Mouse (Mus musculus) yolk sac, embryonic 10.5 days (tissue): ENCODE data around the gene Stx4a.
"Not testable (repeated sequence)": the region's sequence is repeated elsewhere in the genome, so short reads cannot be mapped to it uniquely, and the experiment has no call there.

ENCODE experiments used
- DNase-seq: peaks from one replicate; pipeline ENCODE4 v3.0.0-alpha.2; 2017; ENCODE audit warnings: low spot score

The Stx4a gene

GRCm38 (mm10) chr7:127867641-127868040 is 43.5 kb downstream of the Stx4a start:
- no peak for DNase-seq

GRCm38 (mm10) chr7:127869149-127869810 is 45.2 kb downstream of the Stx4a start:
- DNase-seq: no peak

GRCm38 (mm10) chr7:127870136-127870821 is 46.2 kb downstream of the Stx4a start:
- no peak for DNase-seq

GRCm38 (mm10) chr7:127874812-127875626 is 50.9 kb downstream of the Stx4a start:
- DNase-seq: no peak

GRCm38 (mm10) chr7:127875627-127876001 is 51.5 kb downstream of the Stx4a start:
- DNase-seq: peak; percentile 93

GRCm38 (mm10) chr7:127876041-127876466 is 52.0 kb downstream of the Stx4a start, which contains the start of gene Zfp646:
Gene Zfp646, plus strand, starts transcription at chr7:127876221.
- DNase-seq: peak; percentile 94

- peak; percentile 93 for DNase-seq
Observed at GRCm38 (mm10) chr7:127876467-127877348, 52.6 kb downstream of the Stx4a start, which contains the start of gene Zfp668. Gene Zfp668, minus strand, starts transcription at chr7:127876828.

- DNase-seq: no peak
Observed at GRCm38 (mm10) chr7:127879301-127879700, 55.2 kb downstream of the Stx4a start.

- DNase-seq: no peak
Observed at GRCm38 (mm10) chr7:127880431-127880830, 56.3 kb downstream of the Stx4a start.

- DNase-seq: no peak
Observed at GRCm38 (mm10) chr7:127885951-127886350, 61.9 kb downstream of the Stx4a start.

- DNase-seq: no peak
Observed at GRCm38 (mm10) chr7:127886551-127886950, 62.5 kb downstream of the Stx4a start.

- no peak for DNase-seq
Observed at GRCm38 (mm10) chr7:127887191-127887590, 63.1 kb downstream of the Stx4a start.

GRCm38 (mm10) chr7:127887781-127888180 is 63.7 kb downstream of the Stx4a start:
- no peak for DNase-seq

GRCm38 (mm10) chr7:127888821-127889220 is 64.7 kb downstream of the Stx4a start:
- no peak for DNase-seq

- DNase-seq: peak; percentile 74
Observed at GRCm38 (mm10) chr7:127890798-127891197, 66.7 kb downstream of the Stx4a start, which contains the start of gene Prss53. Gene Prss53, minus strand, starts transcription at chr7:127890970.

- DNase-seq: peak; percentile 56
Observed at GRCm38 (mm10) chr7:127894480-127894879, 70.4 kb downstream of the Stx4a start.

- DNase-seq: peak; percentile 97
Observed at GRCm38 (mm10) chr7:127895442-127895841, 71.3 kb downstream of the Stx4a start, which contains the start of the genes Gm21974 and Vkorc1. Gene Gm21974, minus strand, starts transcription at chr7:127895454. Gene Vkorc1, minus strand, starts transcription at chr7:127895617.

GRCm38 (mm10) chr7:127895891-127896290 is 71.8 kb downstream of the Stx4a start:
- DNase-seq: not testable (repeated sequence)

- DNase-seq: no peak
Observed at GRCm38 (mm10) chr7:127896384-127896783, 72.3 kb downstream of the Stx4a start.

GRCm38 (mm10) chr7:127897542-127897941 is 73.4 kb downstream of the Stx4a start:
- no peak for DNase-seq
